Mouse (Mus musculus) kidney, postnatal 36 days (tissue): ENCODE data around the gene Tlr13.
"Not testable (repeated sequence)": the region's sequence is repeated elsewhere in the genome, so short reads cannot be mapped to it uniquely, and the experiment has no call there.

Source experiments
- DNase-seq, 2 experiments: peaks; one replicate each; pipeline ENCODE4 v3.0.0; 2021 to 2022; ENCODE audit warnings: mixed read lengths in 2 of 2

Tlr13 gene

DNA sequence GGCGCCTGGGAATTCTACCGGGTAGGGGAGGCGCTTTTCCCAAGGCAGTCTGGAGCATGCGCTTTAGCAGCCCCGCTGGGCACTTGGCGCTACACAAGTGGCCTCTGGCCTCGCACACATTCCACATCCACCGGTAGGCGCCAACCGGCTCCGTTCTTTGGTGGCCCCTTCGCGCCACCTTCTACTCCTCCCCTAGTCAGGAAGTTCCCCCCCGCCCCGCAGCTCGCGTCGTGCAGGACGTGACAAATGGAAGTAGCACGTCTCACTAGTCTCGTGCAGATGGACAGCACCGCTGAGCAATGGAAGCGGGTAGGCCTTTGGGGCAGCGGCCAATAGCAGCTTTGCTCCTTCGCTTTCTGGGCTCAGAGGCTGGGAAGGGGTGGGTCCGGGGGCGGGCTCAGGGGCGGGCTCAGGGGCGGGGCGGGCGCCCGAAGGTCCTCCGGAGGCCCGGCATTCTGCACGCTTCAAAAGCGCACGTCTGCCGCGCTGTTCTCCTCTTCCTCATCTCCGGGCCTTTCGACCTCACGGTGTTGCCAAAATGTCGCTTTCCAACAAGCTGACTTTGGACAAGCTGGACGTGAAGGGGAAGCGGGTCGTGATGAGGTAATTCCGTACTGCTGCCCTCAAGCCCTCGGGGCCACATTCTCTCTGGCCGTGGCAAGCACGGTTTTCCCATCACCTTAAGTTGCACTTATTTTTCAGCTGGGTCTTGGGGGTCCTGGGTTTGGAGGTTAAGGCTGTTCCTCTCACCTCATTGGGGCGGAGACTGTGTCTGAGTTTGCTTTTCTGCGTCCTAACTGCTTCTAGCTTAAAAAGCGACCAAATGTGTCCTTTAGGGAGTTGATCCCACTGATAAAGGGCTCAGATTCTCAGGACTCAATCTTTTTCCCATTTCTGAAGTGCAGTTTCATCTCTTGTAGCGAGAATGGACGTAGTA, 44.0 kb downstream of the Tlr13 start, which contains the start of gene Pgk1:
Gene Pgk1 (plus strand): TSS at position 388 of the 937 bp plus-strand sequence.
- peak; percentile 94 to 95 for DNase-seq

DNA sequence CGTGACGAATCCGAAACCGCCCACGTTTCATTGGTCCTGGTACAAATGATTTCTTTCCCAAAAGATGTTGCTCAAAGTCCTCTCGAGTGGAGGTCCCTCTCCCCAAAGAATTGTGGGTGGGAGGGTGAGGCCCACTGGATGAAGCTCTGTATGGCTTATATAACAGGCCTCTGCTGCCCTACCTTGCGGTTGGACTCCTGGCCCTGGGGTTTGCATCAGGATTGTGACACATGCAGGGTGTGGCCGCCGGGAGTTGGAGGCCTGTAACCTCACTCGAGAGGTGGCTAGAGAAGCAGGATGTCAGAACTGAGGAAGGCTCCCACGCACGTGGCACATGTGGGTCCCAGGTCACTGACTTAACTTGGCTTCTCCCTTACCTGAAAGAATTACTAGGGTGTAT, 44.7 kb downstream of the Tlr13 start:
- DNase-seq = peak; percentile 49 to 71

DNA sequence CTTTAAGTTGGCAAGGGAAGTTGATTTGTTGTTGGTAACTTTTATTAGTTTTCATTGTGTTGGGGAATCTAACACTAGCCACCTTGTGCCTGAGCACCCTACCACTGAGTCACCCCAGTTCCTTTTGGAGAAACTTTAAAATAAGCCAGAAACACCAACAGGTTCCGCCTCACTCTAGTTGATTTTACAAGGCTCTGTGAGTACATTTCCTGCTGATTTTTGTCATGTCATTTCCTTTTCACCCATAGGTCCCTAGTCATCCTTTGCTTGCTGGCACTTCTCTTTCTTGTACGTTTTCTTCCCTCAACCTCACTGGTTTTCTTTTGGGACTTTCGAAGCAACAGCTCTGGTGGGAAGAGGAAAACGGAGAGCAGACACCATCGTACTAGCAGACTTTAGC, 46.4 kb downstream of the Tlr13 start:
- no peak for DNase-seq

- peak in 1 of 2 experiments; percentile 25 for DNase-seq
These were observed 47.1 kb downstream of the Tlr13 start for GRCm38 (mm10) chrX:106190091-106190490.

DNA sequence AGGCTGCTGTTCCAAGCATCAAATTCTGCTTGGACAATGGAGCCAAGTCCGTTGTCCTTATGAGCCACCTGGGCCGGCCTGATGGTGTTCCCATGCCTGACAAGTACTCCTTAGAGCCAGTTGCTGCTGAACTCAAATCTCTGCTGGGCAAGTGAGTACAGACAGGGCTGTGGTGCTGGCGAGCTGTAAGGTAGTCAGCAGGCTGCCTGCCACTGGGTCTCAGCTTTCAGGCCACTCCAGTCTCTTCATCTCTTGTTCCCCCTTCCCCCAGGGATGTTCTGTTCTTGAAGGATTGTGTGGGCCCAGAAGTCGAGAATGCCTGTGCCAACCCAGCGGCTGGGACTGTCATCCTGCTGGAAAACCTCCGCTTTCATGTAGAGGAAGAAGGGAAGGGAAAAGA, 51.4 kb downstream of the Tlr13 start:
- not testable (repeated sequence) for DNase-seq

- peak in 1 of 2 experiments; percentile 25 for DNase-seq
These were observed 54.3 kb downstream of the Tlr13 start for GRCm38 (mm10) chrX:106197308-106197707.

DNA sequence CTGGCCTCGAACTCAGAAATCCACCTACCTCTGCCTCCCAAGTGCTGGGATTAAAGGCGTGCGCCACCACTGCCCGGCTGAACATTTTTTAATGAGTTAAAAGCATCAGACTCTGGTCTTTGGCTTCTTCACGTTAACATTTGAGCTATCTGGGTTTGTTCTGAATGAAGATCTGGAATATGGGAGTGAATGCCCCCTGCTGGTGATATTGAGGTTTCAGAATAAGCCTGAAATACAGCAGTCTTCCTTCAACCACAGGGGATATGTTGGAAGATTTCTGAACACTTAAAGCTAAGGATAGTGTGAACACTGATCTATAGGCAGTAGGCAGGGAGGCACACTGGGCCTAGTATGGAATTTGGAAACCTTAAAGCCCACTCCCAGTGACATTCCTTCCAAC, 55.9 kb downstream of the Tlr13 start:
- no peak for DNase-seq

DNA sequence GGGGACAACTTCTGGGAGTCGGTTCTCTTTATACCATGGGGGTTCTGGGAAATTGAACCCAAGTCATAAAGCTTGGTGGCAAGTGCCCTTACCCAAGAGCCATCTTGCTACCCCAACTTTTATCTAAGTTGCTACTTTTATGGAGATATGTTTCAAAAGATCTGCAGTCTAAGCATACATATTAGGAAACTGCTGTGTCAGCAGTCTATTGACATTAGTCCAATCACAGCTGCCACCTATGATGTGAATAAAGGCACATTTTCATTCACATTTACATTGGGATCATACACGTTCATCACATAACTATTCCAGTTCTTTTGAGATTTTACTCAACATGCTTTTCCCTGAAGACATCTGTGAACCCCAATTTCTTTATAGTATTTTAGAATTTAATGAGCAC, 66.1 kb downstream of the Tlr13 start:
- no peak for DNase-seq
